14 mouse cellular contexts compared by ENCODE assay signal in the genomic region with DNA sequence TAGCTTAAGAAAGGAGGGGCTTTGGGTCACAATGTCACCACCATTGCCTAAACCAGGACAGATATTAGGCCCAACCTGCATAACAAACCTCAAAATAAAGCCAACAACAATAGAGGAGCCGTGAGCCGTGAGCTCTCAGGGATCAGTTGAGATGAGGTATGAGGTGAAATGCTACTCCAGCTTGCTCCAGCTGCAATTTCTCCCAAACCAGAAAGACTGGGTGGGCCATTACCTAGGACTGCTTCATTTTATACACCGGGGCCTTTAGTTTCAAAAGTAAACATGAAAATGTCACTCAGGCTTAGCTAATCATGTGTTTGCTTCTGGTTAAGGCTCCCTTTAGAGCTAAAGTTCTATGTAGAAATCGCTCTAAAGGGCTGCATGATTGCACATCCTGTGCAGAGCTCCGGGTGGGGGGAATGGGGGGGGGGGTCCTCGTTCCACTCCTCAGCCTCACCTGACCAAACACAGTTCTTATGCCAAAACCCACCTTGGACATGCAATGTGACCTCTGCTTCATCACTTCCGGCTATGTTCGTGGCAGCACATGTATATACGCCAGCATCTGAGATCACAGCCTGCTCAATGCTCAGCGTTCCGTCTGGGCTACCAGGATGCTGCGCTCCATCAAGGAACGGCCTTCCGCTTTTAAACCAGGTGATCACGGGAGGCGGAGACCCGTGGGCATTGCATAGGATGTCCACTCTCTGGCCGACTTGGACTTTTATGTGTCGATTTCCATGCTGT.
A peak's percentile ranks its signal among the peaks of the same experiment; 100 is the strongest.
DNase-seq lines count a peak whose midpoint lies in the region; ATAC-seq lines count a peak whose summit lies in the region.
"Had no signal": no experiment of that assay in that cellular context is flagged by ENCODE, and none has a peak within 500 bp of the region (broad histone marks: within the 10 kb centered on the region; RNA-seq: fewer than 3 reads in every experiment).

No protein-coding gene starts in this region.

- no peak for DNase-seq in forebrain, embryonic 11.5 days (ENCODE audit: low spot score)
- peak; percentile 15 for DNase-seq in kidney, postnatal 10 days
- DNase-seq in kidney, adult 9 months: no peak
- DNase-seq in embryonic facial prominence, embryonic 10.5 days (ENCODE audit: low spot score): peak; percentile 21
- DNase-seq in forelimb bud, embryonic 11.5 days (ENCODE audit: low read depth, low spot score): peak; percentile 12
- DNase-seq in adrenal gland, postnatal 10 days: no peak
- no peak for DNase-seq in left cerebral cortex, postnatal 14 days (ENCODE audit: low spot score in 2 of 2)
- DNase-seq: cerebellum, postnatal 14 days; layer of hippocampus, adult 9-11 months had no signal

- H3K27me3 ChIP-seq in forebrain, embryonic 11.5 days (ENCODE audit: control insufficient read depth, insufficient read depth, low read length): no peaks in the 10 kb centered on the region
- no peaks in the 10 kb centered on the region for H3K27me3 ChIP-seq in forebrain, embryonic 13.5 days
- no peaks in the 10 kb centered on the region for H3K27me3 ChIP-seq in embryonic facial prominence, embryonic 10.5 days (replicated peaks; ENCODE audit: low read depth, poor library complexity, severe bottlenecking)
- H3K27me3 ChIP-seq: heart, embryonic 12.5 days; liver, embryonic 15.5 days; neural tube, embryonic 12.5 days; Patski had no signal

- no peak overlapping the region for H3K4me2 ChIP-seq in forebrain, embryonic 11.5 days (ENCODE audit: low read depth, low read length, severe bottlenecking)
- H3K4me2 ChIP-seq in forebrain, embryonic 13.5 days: no peak overlapping the region
- H3K4me2 ChIP-seq: heart, embryonic 12.5 days; liver, embryonic 15.5 days; neural tube, embryonic 12.5 days had no signal

- no peak overlapping the region for H3K27ac ChIP-seq in forebrain, embryonic 11.5 days (ENCODE audit: low read depth, low read length)
- H3K27ac ChIP-seq in forebrain, embryonic 13.5 days: no peak overlapping the region
- H3K27ac ChIP-seq in embryonic facial prominence, embryonic 10.5 days (replicated peaks): peak overlapping the region; percentile 57
- H3K27ac ChIP-seq: liver, embryonic 15.5 days; neural tube, embryonic 12.5 days had no signal

- no peak overlapping the region for H3K9ac ChIP-seq in forebrain, embryonic 11.5 days (ENCODE audit: low read length)
- no peak overlapping the region for H3K9ac ChIP-seq in forebrain, embryonic 13.5 days
- H3K9ac ChIP-seq: heart, embryonic 12.5 days; liver, embryonic 15.5 days; neural tube, embryonic 12.5 days had no signal

- ATAC-seq in forebrain, embryonic 11.5 days (replicated peaks; ENCODE audit: low FRiP score): peak; percentile 42
- no peak for ATAC-seq in forebrain, embryonic 13.5 days
- ATAC-seq: Patski had no signal

- intact Hi-C loops in left cerebral cortex, postnatal 14 days (cut with DNase I): no loop called here

- H3K4me3 ChIP-seq in forebrain, embryonic 11.5 days (ENCODE audit: low read depth, low read length): no peak overlapping the region
- H3K4me3 ChIP-seq in forebrain, embryonic 13.5 days: no peak overlapping the region
- H3K4me3 ChIP-seq in embryonic facial prominence, embryonic 10.5 days: no peak overlapping the region
- H3K4me3 ChIP-seq: heart, embryonic 12.5 days; liver, embryonic 15.5 days; neural tube, embryonic 12.5 days had no signal

- H3K4me1 ChIP-seq in forebrain, embryonic 11.5 days (replicated peaks; ENCODE audit: control insufficient read depth, insufficient read depth, low read length): no peaks in the 10 kb centered on the region
- H3K4me1 ChIP-seq in forebrain, embryonic 13.5 days: no peaks in the 10 kb centered on the region
- H3K4me1 ChIP-seq in embryonic facial prominence, embryonic 10.5 days: peaks cover 7% of the 10 kb centered on the region; the same call in 1 of the 2 replicates
- H3K4me1 ChIP-seq: heart, embryonic 12.5 days; liver, embryonic 15.5 days; neural tube, embryonic 12.5 days had no signal

- no peaks in the 10 kb centered on the region for H3K36me3 ChIP-seq in forebrain, embryonic 11.5 days (ENCODE audit: control insufficient read depth, insufficient read depth, low read length)
- H3K36me3 ChIP-seq in forebrain, embryonic 13.5 days (ENCODE audit: poor library complexity, severe bottlenecking): no peaks in the 10 kb centered on the region
- H3K36me3 ChIP-seq in embryonic facial prominence, embryonic 10.5 days (replicated peaks): peaks cover 54% of the 10 kb centered on the region
- H3K36me3 ChIP-seq: liver, embryonic 15.5 days; neural tube, embryonic 12.5 days had no signal

- no peaks in the 10 kb centered on the region for H3K9me3 ChIP-seq in forebrain, embryonic 11.5 days (ENCODE audit: control insufficient read depth, low read length)
- H3K9me3 ChIP-seq in forebrain, embryonic 13.5 days (replicated peaks): no peaks in the 10 kb centered on the region
- no peaks in the 10 kb centered on the region for H3K9me3 ChIP-seq in embryonic facial prominence, embryonic 10.5 days
- H3K9me3 ChIP-seq: heart, embryonic 12.5 days; liver, embryonic 15.5 days; neural tube, embryonic 12.5 days had no signal

- WGBS in forebrain, embryonic 11.5 days: 78% methylated on average over 19 of the region's 19 CpGs
- WGBS in forebrain, embryonic 13.5 days: 78% methylated on average over 19 of the region's 19 CpGs
- WGBS in embryonic facial prominence, embryonic 10.5 days: 83% methylated on average over 19 of the region's 19 CpGs

Comparison
In these comparisons a context has a peak if more than half of its experiments do, and no peak if none do; other contexts are left out.
1. DNase-seq: peak in kidney, postnatal 10 days (single experiment), embryonic facial prominence, embryonic 10.5 days (single experiment) and forelimb bud, embryonic 11.5 days (single experiment); none in forebrain, embryonic 11.5 days (single experiment), kidney, adult 9 months (single experiment), adrenal gland, postnatal 10 days (single experiment) and left cerebral cortex, postnatal 14 days (0 of 2).